Mouse (Mus musculus): Measurements from ENCODE around the gene Abi1. TPM values are rescaled to one million over a fixed set of nuclear protein-coding genes. Genes with fewer than 3 reads are reported as not detected.
"Not testable (repeated sequence)": the region's sequence is repeated elsewhere in the genome, so short reads cannot be mapped to it uniquely, and the experiment has no call there.

The Abi1 gene
- total RNA-seq, 2 experiments from 2014 or later: 28.6 to 34.7 TPM

DNA sequence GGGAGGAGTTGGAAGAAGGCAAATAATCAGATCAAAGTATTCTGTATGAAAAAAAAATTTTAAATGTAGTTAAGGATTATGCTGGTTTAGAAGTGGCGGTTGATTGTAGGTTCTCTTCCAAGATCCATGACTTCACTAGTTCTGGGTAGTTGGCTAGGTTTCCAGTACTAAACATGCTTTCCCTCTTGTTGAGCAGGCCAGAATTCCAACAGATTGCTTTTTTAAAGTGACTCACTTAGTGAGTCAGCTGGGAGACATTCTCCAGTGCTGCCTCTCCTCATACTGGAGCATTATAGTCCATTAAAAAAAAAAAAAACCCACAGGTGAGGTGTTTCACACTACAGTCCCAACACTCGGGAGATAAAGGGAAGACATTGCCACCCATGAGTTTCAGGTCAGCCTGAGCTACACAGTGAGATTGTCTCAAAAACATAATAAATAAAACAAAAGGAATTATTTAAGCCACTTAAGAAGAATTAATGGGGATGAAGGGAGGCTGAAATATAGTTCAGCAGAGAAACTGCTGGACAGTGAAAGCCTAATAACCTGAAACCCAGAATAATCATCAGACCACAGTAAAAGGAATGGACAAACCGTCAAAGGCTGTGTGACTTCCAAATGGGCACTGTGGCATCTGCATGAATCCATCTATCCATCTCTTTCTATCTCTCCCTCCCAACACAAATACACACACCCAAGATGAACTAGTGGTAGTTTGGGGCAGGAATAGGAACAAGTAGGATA is 5.2 kb downstream of the Abi1 start:
- DNase-seq: no peak

- no peak for DNase-seq
Measured at GRCm38 (mm10) chr2:23030631-23031030, 9.4 kb downstream of the Abi1 start.

- no peak for DNase-seq
Measured at GRCm38 (mm10) chr2:23028826-23029225, 11.2 kb downstream of the Abi1 start.

GRCm38 (mm10) chr2:23026379-23026778 is 13.7 kb downstream of the Abi1 start:
- DNase-seq: no peak

GRCm38 (mm10) chr2:23023714-23024282 is 16.2 kb downstream of the Abi1 start:
- no peak for DNase-seq

GRCm38 (mm10) chr2:23023023-23023422 is 17.0 kb downstream of the Abi1 start:
- DNase-seq: no peak

- no peak for DNase-seq
Measured at GRCm38 (mm10) chr2:23021721-23022120, 18.3 kb downstream of the Abi1 start.

DNA sequence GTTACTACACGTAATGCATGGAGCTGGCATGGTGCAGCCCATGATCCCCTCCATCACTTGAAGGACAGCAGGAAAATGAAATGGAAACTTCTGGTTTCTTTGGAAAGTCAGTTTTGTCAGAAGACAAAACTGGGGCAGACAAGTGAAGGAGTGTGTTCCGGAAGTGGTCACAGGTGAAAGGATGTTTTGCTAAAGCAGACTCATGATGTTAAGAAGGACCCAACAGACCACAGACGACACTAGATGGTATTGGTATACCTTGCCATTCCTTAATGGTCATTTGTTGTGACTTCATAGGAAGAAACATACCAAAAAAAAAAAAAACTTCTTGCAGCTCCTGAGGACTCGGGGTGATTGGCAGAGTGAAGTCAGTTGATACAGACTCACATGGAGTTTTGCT is 18.7 kb downstream of the Abi1 start:
- DNase-seq: no peak

DNA sequence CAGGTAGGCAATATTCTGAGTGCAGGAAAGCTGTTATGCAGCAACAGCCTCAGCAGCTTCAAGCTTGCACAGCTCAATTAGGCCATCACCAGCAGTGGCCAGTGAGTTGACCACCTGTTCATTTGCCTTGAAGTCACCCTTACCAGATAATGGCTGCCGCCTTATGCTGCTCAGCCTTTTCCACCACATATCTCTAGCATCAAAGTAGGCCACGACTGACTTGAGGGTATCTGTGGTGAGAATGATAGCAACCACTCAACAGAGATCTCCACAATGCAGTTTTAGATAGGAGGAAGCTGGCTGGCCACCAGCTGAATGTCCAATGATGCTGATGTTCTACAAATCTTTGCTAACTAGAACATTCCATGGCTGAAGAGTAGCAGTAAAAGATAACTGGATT is 20.9 kb downstream of the Abi1 start:
- DNase-seq: no peak

GRCm38 (mm10) chr2:23016121-23016520 is 23.9 kb downstream of the Abi1 start:
- no peak for DNase-seq

GRCm38 (mm10) chr2:23015335-23015734 is 24.7 kb downstream of the Abi1 start:
- DNase-seq: no peak

- not testable (repeated sequence) for DNase-seq
Measured at GRCm38 (mm10) chr2:23014935-23015334, 25.1 kb downstream of the Abi1 start.

DNA sequence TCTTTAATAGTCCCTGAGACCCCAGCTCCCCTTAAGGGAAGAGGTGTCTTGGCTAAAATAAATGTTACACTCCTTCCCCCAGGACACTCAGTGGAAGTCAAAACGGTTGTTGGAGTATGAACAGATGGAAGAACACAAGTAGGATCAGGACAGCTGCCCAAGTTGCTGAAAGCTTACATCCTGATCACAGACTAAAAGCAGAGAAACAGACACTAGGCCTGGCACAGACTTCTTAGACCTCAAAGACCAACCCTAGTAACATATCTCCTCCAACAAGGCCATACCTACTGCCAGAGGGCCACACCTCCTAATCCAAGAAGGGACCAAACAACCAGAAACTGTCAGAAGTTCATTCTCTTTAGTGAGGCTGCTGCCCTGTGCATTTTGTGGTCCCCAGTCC is 31.8 kb downstream of the Abi1 start:
- no peak for DNase-seq

- DNase-seq: no peak
Measured at GRCm38 (mm10) chr2:23007577-23007976, 32.5 kb downstream of the Abi1 start.

GRCm38 (mm10) chr2:23007149-23007548 is 32.9 kb downstream of the Abi1 start:
- DNase-seq: no peak

- DNase-seq: no peak
Measured at GRCm38 (mm10) chr2:23006219-23006618, 33.8 kb downstream of the Abi1 start.

- DNase-seq: no peak
Measured at GRCm38 (mm10) chr2:23002637-23003036, 37.4 kb downstream of the Abi1 start.

DNA sequence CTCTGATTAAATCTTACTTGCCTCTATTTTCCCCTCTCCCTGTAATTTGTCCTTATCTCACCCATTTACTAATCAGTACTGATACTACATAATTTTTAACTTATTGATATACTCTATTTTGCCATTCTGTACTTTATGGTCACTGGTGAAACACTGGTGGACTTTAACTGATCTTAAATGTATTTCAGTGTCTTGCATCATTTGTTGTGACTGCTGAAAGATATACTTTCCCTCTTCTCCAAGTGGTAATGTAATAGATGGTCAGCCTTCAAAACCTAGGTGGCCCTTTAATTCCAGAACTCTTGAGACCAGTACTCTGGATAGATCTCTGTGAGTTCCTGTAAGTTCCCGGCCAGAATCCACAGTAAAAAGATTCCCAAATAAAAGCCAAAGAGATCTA is 40.4 kb downstream of the Abi1 start:
- no peak for DNase-seq

GRCm38 (mm10) chr2:22998804-22999203 is 41.2 kb downstream of the Abi1 start:
- DNase-seq: no peak

DNA sequence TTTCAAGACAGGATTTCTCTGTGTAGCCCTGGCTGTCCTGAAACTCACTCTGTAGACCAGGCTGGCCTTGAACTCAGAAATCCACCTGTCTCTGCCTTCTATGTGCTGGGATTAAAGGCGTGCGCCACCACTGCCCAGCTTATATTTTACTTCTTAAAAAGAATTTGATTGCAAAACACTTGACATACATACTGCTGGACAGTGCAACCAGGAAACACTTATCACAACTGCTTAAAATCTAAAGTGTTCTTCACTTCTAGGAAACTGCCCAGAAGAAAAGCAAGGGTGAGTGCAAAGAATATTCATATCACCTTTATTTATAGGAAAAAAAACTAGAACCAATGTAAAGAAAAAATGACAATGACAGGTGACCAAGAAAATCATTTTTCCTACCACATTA is 42.0 kb downstream of the Abi1 start:
- DNase-seq: no peak

GRCm38 (mm10) chr2:22996071-22996470 is 44.0 kb downstream of the Abi1 start:
- no peak for DNase-seq

- DNase-seq: no peak
Measured at GRCm38 (mm10) chr2:22985973-22986657, 53.9 kb downstream of the Abi1 start.

DNA sequence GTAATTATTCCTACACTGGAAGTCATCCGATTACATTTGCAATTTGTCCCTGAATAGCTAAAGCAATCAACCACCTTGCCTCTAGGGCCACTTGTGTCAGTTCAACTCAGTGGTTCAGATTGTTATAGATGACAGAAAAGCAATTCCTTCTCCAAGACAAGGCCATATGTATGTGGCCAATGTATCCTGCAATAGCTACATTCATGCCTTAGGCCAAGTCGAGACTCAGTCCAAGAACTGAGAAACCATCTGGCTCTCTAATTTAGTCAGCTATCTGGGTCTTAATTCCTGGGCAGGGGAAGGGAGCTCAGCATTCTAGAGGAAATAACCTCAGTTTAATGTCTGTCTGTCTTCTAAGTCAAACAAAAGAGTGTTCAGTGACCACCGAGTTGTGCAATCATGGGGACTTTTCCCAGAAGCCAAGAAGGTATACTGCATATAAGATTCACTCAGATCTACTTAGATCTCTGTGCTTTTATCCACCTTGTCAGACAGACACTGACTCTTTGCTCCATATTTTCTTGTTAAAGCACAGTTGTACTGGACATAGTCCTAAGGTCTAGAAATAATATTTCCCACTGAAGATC is 62.6 kb downstream of the Abi1 start:
- DNase-seq: no peak
